Comparison of ENCODE assay signal across 23 mouse cellular contexts in genomic region chr13:34269376-34269991, GRCm38 (mm10).
DNase-seq lines count a peak whose midpoint lies in the region; ATAC-seq and TF ChIP-seq lines count a peak whose summit lies in the region.
"Had no signal": no experiment of that assay in that cellular context is flagged by ENCODE, and none has a peak within 500 bp of the region (broad histone marks: within the 10 kb centered on the region; RNA-seq: fewer than 3 reads in every experiment).

No protein-coding gene starts in this region.

- H3K9me3 ChIP-seq in forebrain, embryonic 13.5 days (replicated peaks): 0 out of 2 replicates have a peak, but pooled peaks cover 3% of the 10 kb centered on the region
- H3K9me3 ChIP-seq in forebrain, embryonic 11.5 days (ENCODE audit: control insufficient read depth, low read length): no peaks in the 10 kb centered on the region
- no peaks in the 10 kb centered on the region for H3K9me3 ChIP-seq in hindbrain, postnatal 0 days (ENCODE audit: low read length)
- no peaks in the 10 kb centered on the region for H3K9me3 ChIP-seq in neural tube, embryonic 14.5 days (ENCODE audit: control insufficient read depth, low read length)
- no peaks in the 10 kb centered on the region for H3K9me3 ChIP-seq in intestine, embryonic 15.5 days
- H3K9me3 ChIP-seq: embryonic facial prominence, embryonic 13.5 days; liver, embryonic 15.5 days; lung, embryonic 15.5 days had no signal

- 30% methylated on average over 2 of the region's 2 CpGs for WGBS in forebrain, embryonic 13.5 days
- 59% methylated on average over 2 of the region's 2 CpGs for WGBS in forebrain, embryonic 11.5 days
- WGBS in liver, adult 2 months: 26% methylated on average over 2 of the region's 2 CpGs
- 34% methylated on average over 2 of the region's 2 CpGs for WGBS in hindbrain, postnatal 0 days
- WGBS in neural tube, embryonic 14.5 days: 38% methylated on average over 2 of the region's 2 CpGs
- 72% methylated on average over 2 of the region's 2 CpGs for WGBS in intestine, embryonic 15.5 days

- peaks cover 41% of the 10 kb centered on the region for H3K79me2 ChIP-seq in liver, adult 2 months (ENCODE audit: control insufficient read depth, insufficient read depth, low read length)

- peaks cover 5% of the 10 kb centered on the region for H3K36me3 ChIP-seq in forebrain, embryonic 13.5 days (ENCODE audit: poor library complexity, severe bottlenecking)
- H3K36me3 ChIP-seq in forebrain, embryonic 11.5 days (ENCODE audit: control insufficient read depth, insufficient read depth, low read length): no peaks in the 10 kb centered on the region
- peaks cover 3% of the 10 kb centered on the region for H3K36me3 ChIP-seq in liver, adult 2 months (ENCODE audit: control insufficient read depth, insufficient read depth, low read length)
- H3K36me3 ChIP-seq in hindbrain, postnatal 0 days (ENCODE audit: insufficient read depth, low read length): no peaks in the 10 kb centered on the region
- no peaks in the 10 kb centered on the region for H3K36me3 ChIP-seq in neural tube, embryonic 14.5 days (ENCODE audit: control insufficient read depth, insufficient read depth, low read length)
- H3K36me3 ChIP-seq in intestine, embryonic 15.5 days: no peaks in the 10 kb centered on the region
- H3K36me3 ChIP-seq: embryonic facial prominence, embryonic 13.5 days; lung, embryonic 15.5 days had no signal

- TF ChIP-seq POLR2A in liver, adult 2 months (IDR thresholded peaks at IDR 0.05; ENCODE audit: extremely low read depth, insufficient read depth, low read length): no peak

- peak; percentile 39; the same call in 1 of the 2 replicates for ATAC-seq in forebrain, embryonic 13.5 days
- ATAC-seq in forebrain, embryonic 11.5 days (replicated peaks; ENCODE audit: low FRiP score): no peak
- 0 out of 2 replicates have a peak, but pooled peaks have one; percentile 41 for ATAC-seq in hindbrain, postnatal 0 days
- peak; percentile 73; the same call in 1 of the 2 replicates for ATAC-seq in neural tube, embryonic 14.5 days (ENCODE audit: low read depth)
- no peak for ATAC-seq in intestine, embryonic 15.5 days
- ATAC-seq: intestine, postnatal 0 days had no signal

- no peak overlapping the region for H3K4me3 ChIP-seq in forebrain, embryonic 13.5 days
- no peak overlapping the region for H3K4me3 ChIP-seq in forebrain, embryonic 11.5 days (ENCODE audit: low read depth, low read length)
- H3K4me3 ChIP-seq in liver, adult 2 months (ENCODE audit: insufficient read depth, low read depth, low read length): no peak overlapping the region
- H3K4me3 ChIP-seq in hindbrain, postnatal 0 days (ENCODE audit: low read length): no peak overlapping the region
- H3K4me3 ChIP-seq in neural tube, embryonic 14.5 days (ENCODE audit: low read depth, low read length): no peak overlapping the region
- no peak overlapping the region for H3K4me3 ChIP-seq in intestine, embryonic 15.5 days (replicated peaks)
- H3K4me3 ChIP-seq: embryonic facial prominence, embryonic 13.5 days; erythroblast, embryonic 14.5 days; gastrocnemius, adult 2 months; left cerebral cortex, adult 2 months; liver, embryonic 15.5 days; lung, embryonic 15.5 days; megakaryocyte, embryonic 14.5 days had no signal

- TF ChIP-seq CTCF in liver, adult 2 months (IDR thresholded peaks at IDR 0.05; ENCODE audit: low read depth, low read length): no peak
- no peak for TF ChIP-seq CTCF in hindbrain, postnatal 0 days (IDR thresholded peaks at IDR 0.05; ENCODE audit: low read depth)

- H3K4me1 ChIP-seq in forebrain, embryonic 13.5 days: peaks cover 46% of the 10 kb centered on the region
- peaks cover 5% of the 10 kb centered on the region for H3K4me1 ChIP-seq in forebrain, embryonic 11.5 days (replicated peaks; ENCODE audit: control insufficient read depth, insufficient read depth, low read length)
- peaks cover 37% of the 10 kb centered on the region for H3K4me1 ChIP-seq in liver, adult 2 months (ENCODE audit: control insufficient read depth, insufficient read depth, low read length)
- H3K4me1 ChIP-seq in hindbrain, postnatal 0 days (ENCODE audit: insufficient read depth, low read length): peaks cover 12% of the 10 kb centered on the region
- H3K4me1 ChIP-seq in neural tube, embryonic 14.5 days (ENCODE audit: control insufficient read depth, insufficient read depth, low read length): peaks cover 22% of the 10 kb centered on the region
- H3K4me1 ChIP-seq in intestine, embryonic 15.5 days (replicated peaks): peaks cover 10% of the 10 kb centered on the region; the same call in 1 of the 2 replicates

- no peak overlapping the region for H3K4me2 ChIP-seq in forebrain, embryonic 13.5 days
- H3K4me2 ChIP-seq in forebrain, embryonic 11.5 days (ENCODE audit: low read depth, low read length, severe bottlenecking): no peak overlapping the region
- no peak overlapping the region for H3K4me2 ChIP-seq in hindbrain, postnatal 0 days (ENCODE audit: low read depth, low read length)
- H3K4me2 ChIP-seq in neural tube, embryonic 14.5 days (ENCODE audit: low read depth, low read length): no peak overlapping the region
- H3K4me2 ChIP-seq in intestine, embryonic 15.5 days (replicated peaks): no peak overlapping the region
- H3K4me2 ChIP-seq: embryonic facial prominence, embryonic 13.5 days; lung, embryonic 15.5 days had no signal

- H3K27me3 ChIP-seq in forebrain, embryonic 13.5 days: no peaks in the 10 kb centered on the region
- no peaks in the 10 kb centered on the region for H3K27me3 ChIP-seq in forebrain, embryonic 11.5 days (ENCODE audit: control insufficient read depth, insufficient read depth, low read length)
- no peaks in the 10 kb centered on the region for H3K27me3 ChIP-seq in liver, adult 2 months (ENCODE audit: control insufficient read depth, insufficient read depth, low read length)
- H3K27me3 ChIP-seq in hindbrain, postnatal 0 days (ENCODE audit: insufficient read depth, low read length): no peaks in the 10 kb centered on the region
- no peaks in the 10 kb centered on the region for H3K27me3 ChIP-seq in neural tube, embryonic 14.5 days (ENCODE audit: control insufficient read depth, insufficient read depth, low read length)
- no peaks in the 10 kb centered on the region for H3K27me3 ChIP-seq in intestine, embryonic 15.5 days (replicated peaks)
- H3K27me3 ChIP-seq: embryonic facial prominence, embryonic 13.5 days; liver, embryonic 15.5 days; lung, embryonic 15.5 days; megakaryocyte, embryonic 14.5 days had no signal

- DNase-seq in forebrain, embryonic 11.5 days (ENCODE audit: low spot score): no peak
- peak; percentile 94 for DNase-seq in liver, adult 2 months (ENCODE audit: extremely low read depth, low read depth, low spot score)
- no peak for DNase-seq in liver
- no peak for DNase-seq in hindbrain, postnatal 0 days (ENCODE audit: low spot score)
- DNase-seq in retina, postnatal 1 day: no peak
- DNase-seq: adrenal gland, postnatal 14 days; cerebellum, adult 8-10 months; cerebellum, postnatal 36 days; embryo, embryonic 11 days; gastrocnemius, adult 2 months; layer of hippocampus, adult 9-11 months; lung, postnatal 36 days; right cerebral cortex, postnatal 14 days had no signal

- no peak overlapping the region for H3K9ac ChIP-seq in forebrain, embryonic 13.5 days
- H3K9ac ChIP-seq in forebrain, embryonic 11.5 days (ENCODE audit: low read length): no peak overlapping the region
- H3K9ac ChIP-seq in liver, adult 2 months (ENCODE audit: low read depth, low read length): no peak overlapping the region
- no peak overlapping the region for H3K9ac ChIP-seq in hindbrain, postnatal 0 days (replicated peaks; ENCODE audit: low read length)
- no peak overlapping the region for H3K9ac ChIP-seq in neural tube, embryonic 14.5 days (replicated peaks; ENCODE audit: low read depth, low read length)
- no peak overlapping the region for H3K9ac ChIP-seq in intestine, embryonic 15.5 days
- H3K9ac ChIP-seq: embryonic facial prominence, embryonic 13.5 days; lung, embryonic 15.5 days had no signal

- peak overlapping the region; percentile 45; the same call in 1 of the 2 replicates for H3K27ac ChIP-seq in forebrain, embryonic 13.5 days
- no peak overlapping the region for H3K27ac ChIP-seq in forebrain, embryonic 11.5 days (ENCODE audit: low read depth, low read length)
- H3K27ac ChIP-seq in liver, adult 2 months (replicated peaks; ENCODE audit: insufficient read depth, low read depth, low read length): no peak overlapping the region
- H3K27ac ChIP-seq in hindbrain, postnatal 0 days: no peak overlapping the region
- peak overlapping the region; percentile 68; the same call in 1 of the 2 replicates for H3K27ac ChIP-seq in neural tube, embryonic 14.5 days (ENCODE audit: low read depth, low read length)
- no peak overlapping the region for H3K27ac ChIP-seq in intestine, embryonic 15.5 days
- H3K27ac ChIP-seq: embryonic facial prominence, embryonic 13.5 days; gastrocnemius, adult 2 months; left cerebral cortex, adult 2 months; lung, embryonic 15.5 days had no signal

Comparison
In these comparisons a context has a peak if more than half of its experiments do, and no peak if none do; other contexts are left out.
1. ATAC-seq: peak in forebrain, embryonic 13.5 days (single experiment), hindbrain, postnatal 0 days (single experiment) and neural tube, embryonic 14.5 days (single experiment); none in forebrain, embryonic 11.5 days (single experiment) and intestine, embryonic 15.5 days (single experiment).
2. H3K27ac ChIP-seq: peak in forebrain, embryonic 13.5 days (single experiment) and neural tube, embryonic 14.5 days (single experiment); none in forebrain, embryonic 11.5 days (single experiment), liver, adult 2 months (single experiment), hindbrain, postnatal 0 days (single experiment) and intestine, embryonic 15.5 days (single experiment).